Mouse (Mus musculus) heart, postnatal 0 days (tissue): Measurements from ENCODE around the gene Cdc25a.

Source experiments
- CTCF ChIP-seq: IDR thresholded peaks from 2 replicates; pipeline ENCODE4 v1.5.1; 2016; ENCODE audit warnings: antibody characterized with exemption, control low read depth, low read depth
- EP300 ChIP-seq: IDR thresholded peaks from 2 replicates; pipeline ENCODE4 v1.6.1; 2016; ENCODE audit warnings: antibody characterized with exemption, low read depth

- TF ChIP-seq EP300: no peak
- TF ChIP-seq CTCF: peak; percentile 20; the same call in 1 of the 2 replicates
These were observed 64.0 kb downstream of the Cdc25a start for GRCm38 (mm10) chr9:109939401-109939800.
